Mouse (Mus musculus) lung, postnatal 4 days (tissue): ENCODE measurements at regions not wholly inside any gene's neighbourhood (a gene's known extent, or its start where the extent isn't known, plus 50 kb on each side); places are given as distances from the start of the nearest gene placed in this dataset.

Source experiments
- DNase-seq, 2 experiments: peaks; one replicate each; pipeline ENCODE4 v3.0.0; 2021

- DNase-seq, result no peak
These were observed 227.8 kb upstream of the Adgrl2 start for GRCm38 (mm10) chr3:149217916-149218803.

- peak in 1 of 2 experiments; percentile 28 for DNase-seq
These were observed 226.5 kb upstream of the Adgrl2 start for GRCm38 (mm10) chr3:149216759-149217400.

GRCm38 (mm10) chr3:149215691-149216090, 225.3 kb upstream of the Adgrl2 start:
- DNase-seq, result peak in 1 of 2 experiments; percentile 29

GRCm38 (mm10) chr3:149211909-149212308, 221.6 kb upstream of the Adgrl2 start:
- DNase-seq, result no peak

- DNase-seq, result no peak
These were observed 218.9 kb upstream of the Adgrl2 start for GRCm38 (mm10) chr3:149209260-149209659.

- peak in 1 of 2 experiments; percentile 54 for DNase-seq
These were observed 213.1 kb upstream of the Adgrl2 start for GRCm38 (mm10) chr3:149203451-149203850.

- DNase-seq, result no peak
These were observed 206.3 kb upstream of the Adgrl2 start for GRCm38 (mm10) chr3:149196477-149197185.

- no peak for DNase-seq
These were observed 200.7 kb upstream of the Adgrl2 start for GRCm38 (mm10) chr3:149190856-149191576.

- no peak for DNase-seq
These were observed 193.8 kb upstream of the Adgrl2 start for GRCm38 (mm10) chr3:149184136-149184551.

- DNase-seq, result no peak
These were observed 191.7 kb upstream of the Adgrl2 start for GRCm38 (mm10) chr3:149182095-149182494.

GRCm38 (mm10) chr3:149180129-149180528, 189.8 kb upstream of the Adgrl2 start:
- DNase-seq, result no peak

- DNase-seq, result no peak
These were observed 189.2 kb upstream of the Adgrl2 start for GRCm38 (mm10) chr3:149179486-149180116.

GRCm38 (mm10) chr3:149178891-149179290, 188.5 kb upstream of the Adgrl2 start:
- no peak for DNase-seq

GRCm38 (mm10) chr3:149174689-149175390, 184.5 kb upstream of the Adgrl2 start:
- DNase-seq, result no peak

- DNase-seq, result peak; percentile 37 to 56
These were observed 183.2 kb upstream of the Adgrl2 start for GRCm38 (mm10) chr3:149173537-149173936.

GRCm38 (mm10) chr3:149171766-149172165, 181.4 kb upstream of the Adgrl2 start:
- DNase-seq, result no peak

GRCm38 (mm10) chr3:149170191-149170590, 179.8 kb upstream of the Adgrl2 start:
- DNase-seq, result peak in 1 of 2 experiments; percentile 29

- DNase-seq, result no peak
These were observed 179.1 kb upstream of the Adgrl2 start for GRCm38 (mm10) chr3:149169442-149169841.

GRCm38 (mm10) chr3:149167997-149168396, 177.6 kb upstream of the Adgrl2 start:
- DNase-seq, result no peak

GRCm38 (mm10) chr3:149164804-149165203, 174.4 kb upstream of the Adgrl2 start:
- no peak for DNase-seq

GRCm38 (mm10) chr3:149163591-149163990, 173.2 kb upstream of the Adgrl2 start:
- DNase-seq, result no peak
